Mouse (Mus musculus): ENCODE results near the gene Ttll3.

DNA sequence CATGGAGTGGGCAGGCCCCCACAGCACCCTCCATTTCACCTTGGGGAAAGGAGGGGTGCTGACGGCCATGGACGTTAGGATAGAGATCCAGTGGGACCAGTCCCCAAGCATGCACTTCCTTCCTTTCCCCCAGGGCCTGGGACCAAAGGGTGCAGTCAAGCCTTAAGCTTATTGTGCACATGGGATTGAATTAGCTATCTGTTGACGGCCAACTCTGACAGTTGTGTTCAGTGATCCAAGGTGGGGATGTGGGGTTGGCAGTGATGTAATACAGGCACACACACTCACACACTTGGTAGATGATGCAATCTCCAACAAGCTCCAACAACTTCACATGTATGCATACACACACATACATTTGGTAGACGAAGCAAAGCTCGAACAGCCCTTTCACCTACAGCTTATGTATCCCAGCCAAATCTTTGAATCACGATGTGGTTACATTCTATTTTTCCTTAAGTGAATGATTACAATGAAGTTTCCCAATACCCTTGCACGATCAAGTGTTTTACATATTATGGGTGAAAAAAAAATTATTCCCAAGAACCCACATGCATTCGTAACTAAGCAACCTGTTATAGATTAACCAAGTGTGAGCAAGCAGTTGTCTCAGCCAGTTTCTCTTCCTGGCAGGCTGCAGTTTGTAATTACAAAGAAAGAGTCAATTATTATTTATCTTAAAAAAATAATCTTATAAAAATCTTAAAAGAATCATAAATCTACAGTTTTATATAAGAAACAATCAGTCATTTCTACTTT lies 55.3 kb downstream of the Ttll3 start:
- TF ChIP-seq CTCF (conservative IDR thresholded peaks at IDR 0.05 in 1 of 2, IDR thresholded peaks at IDR 0.05 in 1 of 2; ENCODE audit: low read depth in 2 of 2, low read length in 2 of 2) (no peak), MEF2A (IDR thresholded peaks at IDR 0.05; ENCODE audit: borderline replicate concordance, low read depth, low read length) (no peak), EP300 (IDR thresholded peaks at IDR 0.05; ENCODE audit: low read length) (no peak), E2F4 (IDR thresholded peaks at IDR 0.05; ENCODE audit: insufficient replicate concordance, low read depth, low read length) (no peak), MAZ (IDR thresholded peaks at IDR 0.05; ENCODE audit: low read depth, low read length) (no peak), ELF1 (IDR thresholded peaks at IDR 0.05; ENCODE audit: low read depth, low read length) (no peak), ZNF384 (IDR thresholded peaks at IDR 0.05; ENCODE audit: low read depth, low read length) (no peak), POLR2AphosphoS2 (IDR thresholded peaks at IDR 0.05; ENCODE audit: low read depth, low read length) (no peak), MYC (IDR thresholded peaks at IDR 0.05; ENCODE audit: low read depth, low read length) (peak; percentile 16; the same call in 1 of the 2 replicates), GABPA (IDR thresholded peaks at IDR 0.05; ENCODE audit: insufficient replicate concordance, low read depth, low read length) (no peak), RAD21 (IDR thresholded peaks at IDR 0.05; ENCODE audit: low read depth, low read length) (no peak), MAX (IDR thresholded peaks at IDR 0.05; ENCODE audit: low read length) (no peak), JUND (conservative IDR thresholded peaks at IDR 0.05; ENCODE audit: low read depth, low read length) (no peak)

Measured in CH12.LX (cell line).